Mouse (Mus musculus) ZHBTc4 (cell line): ENCODE results near the gene Ccdc172.

ENCODE experiments used
- DNase-seq: peaks from one replicate; pipeline ENCODE4 v3.0.0-alpha.2; 2011; ENCODE audit warnings: low read depth, low spot score

Ccdc172 gene

GRCm38 (mm10) chr19:58571566-58571965 is 59.8 kb downstream of the Ccdc172 start:
- peak; percentile 64 for DNase-seq

GRCm38 (mm10) chr19:58572429-58573071 is 60.8 kb downstream of the Ccdc172 start:
- peak; percentile 89 for DNase-seq

GRCm38 (mm10) chr19:58573072-58573438 is 61.3 kb downstream of the Ccdc172 start:
- DNase-seq, result no peak

- DNase-seq, result no peak
These were observed 70.2 kb downstream of the Ccdc172 start for GRCm38 (mm10) chr19:58582018-58582417.

GRCm38 (mm10) chr19:58582956-58583355 is 71.2 kb downstream of the Ccdc172 start:
- no peak for DNase-seq

- DNase-seq, result peak; percentile 66
These were observed 74.3 kb downstream of the Ccdc172 start for GRCm38 (mm10) chr19:58586046-58586445.

GRCm38 (mm10) chr19:58590251-58590936 is 78.6 kb downstream of the Ccdc172 start:
- DNase-seq, result no peak

GRCm38 (mm10) chr19:58600381-58600780 is 88.6 kb downstream of the Ccdc172 start:
- no peak for DNase-seq
